Mouse (Mus musculus) layer of hippocampus, adult 2 months (tissue): ENCODE data around the gene Atp6v1fnb. TPM values are rescaled to one million over a fixed set of nuclear protein-coding genes. Genes with fewer than 3 reads are reported as not detected.
A peak's percentile ranks its signal among the peaks of the same experiment; 100 is the strongest.

Source experiments
- DNase-seq, 2 experiments: peaks; one replicate each; pipeline ENCODE4 v3.0.0; 2022; ENCODE audit warnings: low spot score in 2 of 2
- H3K27ac ChIP-seq: fragments of 200-600 bp; 2 replicates; pipeline ENCODE4 v1.8.1; 2022
- H3K4me3 ChIP-seq: fragments of 200-600 bp; 2 replicates; pipeline ENCODE4 v1.8.1; 2022; ENCODE audit warnings: mild to moderate bottlenecking
- CTCF ChIP-seq: fragments of 200-600 bp; conservative IDR thresholded peaks from 2 replicates; pipeline ENCODE4 v1.8.1; 2022; ENCODE audit warnings: antibody characterized with exemption, mild to moderate bottlenecking, moderate library complexity
- total RNA-seq, 2 experiments: library from RNA; stranded (reverse); gene quantifications; 2 replicates each; pipeline ENCODE4 v1.2.3; 2021

Atp6v1fnb gene
- total RNA-seq, 2 experiments from 2014 or later: 0.59 TPM; not detected in 1

- no peak for TF ChIP-seq CTCF
- peak overlapping the region; percentile 15; the same call in 1 of the 2 replicates for H3K27ac ChIP-seq
- H3K4me3 ChIP-seq: no peak overlapping the region
- no peak for DNase-seq
These were observed 35.2 kb upstream of the Atp6v1fnb start for GRCm38 (mm10) chr6:29435940-29436451.

DNA sequence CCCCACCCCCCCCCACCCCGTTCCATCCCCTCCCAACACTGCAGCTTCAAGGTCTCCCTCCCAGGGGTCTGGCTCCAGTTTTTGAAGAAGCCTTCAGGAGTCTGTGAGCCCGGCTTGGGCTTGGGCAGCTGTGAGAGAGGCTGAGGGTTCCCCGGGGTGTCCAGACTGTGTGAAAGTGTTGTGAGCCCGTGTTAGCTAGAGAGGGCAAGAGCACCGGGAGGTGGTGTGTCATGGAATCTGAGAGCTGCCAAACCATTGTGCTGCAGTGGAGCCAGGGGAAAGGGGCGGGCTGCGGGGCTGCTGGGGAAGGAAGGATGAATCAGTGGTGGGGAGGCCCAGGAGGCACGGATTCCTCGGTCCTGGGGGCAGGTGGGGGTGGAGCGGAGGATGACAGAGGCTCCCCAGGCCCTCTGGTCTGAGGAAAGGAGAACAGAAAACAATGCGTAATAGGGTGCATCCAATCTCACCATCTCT is 34.7 kb upstream of the Atp6v1fnb start:
- Histone ChIP-seq H3K27ac (no peak overlapping the region), H3K4me3 (no peak overlapping the region)
- DNase-seq: no peak
- TF ChIP-seq CTCF: no peak

DNA sequence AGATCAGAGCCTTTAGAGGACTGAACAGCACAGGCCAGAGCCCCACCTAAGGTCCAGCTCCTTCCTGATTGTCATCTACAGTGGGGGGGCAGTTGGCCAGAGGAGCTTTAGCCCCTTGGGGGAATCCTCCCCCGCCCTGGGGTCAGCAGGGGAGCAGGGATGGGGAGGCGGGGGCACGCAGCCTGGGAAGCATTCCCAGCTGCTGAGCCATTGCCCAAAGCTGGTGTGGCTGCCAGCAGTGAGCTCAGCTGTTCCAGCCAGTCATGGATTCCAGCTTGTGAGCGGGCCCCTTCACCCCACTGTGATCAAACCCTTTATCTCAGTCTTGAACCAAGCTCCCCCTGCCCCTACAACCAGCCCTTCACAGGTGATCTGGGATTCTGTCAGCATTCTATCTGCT is 32.0 kb upstream of the Atp6v1fnb start:
- Histone ChIP-seq H3K4me3 (no peak overlapping the region), H3K27ac (0 out of 2 replicates have a peak overlapping the region, but pooled peaks have one; percentile 23)
- peak; percentile 20 to 21 for DNase-seq
- TF ChIP-seq CTCF: no peak

DNA sequence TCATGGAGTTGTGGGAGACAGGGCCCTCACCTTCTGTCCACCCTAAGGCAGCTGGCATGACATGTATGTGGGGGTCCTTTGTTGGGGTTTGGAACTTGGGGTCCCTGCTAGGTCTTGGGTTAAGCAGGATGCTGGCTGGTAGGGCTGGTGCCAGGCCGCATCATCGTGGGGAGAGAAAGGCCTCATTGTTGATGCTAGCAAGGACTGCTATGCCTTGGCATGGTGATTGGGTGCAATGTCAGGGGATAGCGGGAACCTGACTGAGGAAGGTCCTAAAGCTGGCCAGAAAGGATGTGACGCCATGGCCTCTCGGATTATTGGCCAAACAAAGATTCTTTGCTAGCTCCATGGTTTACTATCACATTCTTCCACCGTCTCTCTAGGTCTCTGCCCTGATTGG is 31.4 kb upstream of the Atp6v1fnb start:
- H3K4me3 ChIP-seq: no peak overlapping the region
- 0 out of 2 replicates have a peak overlapping the region, but pooled peaks have one; percentile 23 for H3K27ac ChIP-seq
- DNase-seq: no peak
- no peak for TF ChIP-seq CTCF

- Histone ChIP-seq H3K27ac (no peak overlapping the region), H3K4me3 (no peak overlapping the region)
- peak; percentile 81 for TF ChIP-seq CTCF
- DNase-seq: peak in 1 of 2 experiments; percentile 32
These were observed 26.5 kb upstream of the Atp6v1fnb start for GRCm38 (mm10) chr6:29444773-29445172.

DNA sequence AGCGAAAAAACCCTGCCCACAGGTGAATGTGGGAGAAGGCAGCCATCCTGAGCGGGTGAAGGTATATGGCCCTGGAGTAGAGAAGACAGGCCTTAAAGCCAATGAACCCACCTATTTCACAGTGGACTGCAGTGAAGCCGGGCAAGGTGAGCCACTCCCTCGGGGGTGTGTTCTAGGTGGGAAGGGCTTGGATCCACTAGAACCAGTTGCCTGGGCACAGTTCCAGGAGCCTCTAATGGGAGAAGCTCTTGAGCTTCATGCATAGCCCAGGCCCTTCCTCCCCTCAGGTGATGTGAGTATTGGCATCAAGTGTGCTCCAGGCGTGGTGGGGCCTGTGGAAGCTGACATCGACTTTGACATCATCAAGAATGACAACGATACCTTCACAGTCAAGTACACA is 25.9 kb upstream of the Atp6v1fnb start:
- no peak overlapping the region for H3K27ac ChIP-seq
- DNase-seq: no peak
- TF ChIP-seq CTCF: no peak
- H3K4me3 ChIP-seq: no peak overlapping the region

DNA sequence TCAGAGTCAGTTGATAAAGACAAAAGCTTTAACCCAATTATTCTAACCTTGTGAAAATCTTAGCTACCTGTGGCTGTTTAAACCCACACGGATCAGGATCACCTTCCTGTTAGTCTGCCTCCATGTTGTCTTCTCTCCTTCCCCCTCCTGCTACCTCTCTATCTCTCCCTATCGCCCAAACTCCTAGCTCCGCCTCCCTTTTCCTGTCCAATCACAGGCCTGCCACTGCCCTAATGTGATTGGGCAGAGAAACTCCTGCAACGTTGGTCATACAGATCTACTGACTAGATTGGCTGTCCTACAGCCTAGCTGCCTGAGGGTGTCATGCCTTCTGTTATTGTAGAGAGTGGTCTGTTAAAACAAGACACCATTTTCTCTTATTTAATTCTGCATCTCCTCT is 21.4 kb upstream of the Atp6v1fnb start:
- DNase-seq: no peak
- no peak overlapping the region for H3K27ac ChIP-seq
- H3K4me3 ChIP-seq: no peak overlapping the region
- no peak for TF ChIP-seq CTCF

DNA sequence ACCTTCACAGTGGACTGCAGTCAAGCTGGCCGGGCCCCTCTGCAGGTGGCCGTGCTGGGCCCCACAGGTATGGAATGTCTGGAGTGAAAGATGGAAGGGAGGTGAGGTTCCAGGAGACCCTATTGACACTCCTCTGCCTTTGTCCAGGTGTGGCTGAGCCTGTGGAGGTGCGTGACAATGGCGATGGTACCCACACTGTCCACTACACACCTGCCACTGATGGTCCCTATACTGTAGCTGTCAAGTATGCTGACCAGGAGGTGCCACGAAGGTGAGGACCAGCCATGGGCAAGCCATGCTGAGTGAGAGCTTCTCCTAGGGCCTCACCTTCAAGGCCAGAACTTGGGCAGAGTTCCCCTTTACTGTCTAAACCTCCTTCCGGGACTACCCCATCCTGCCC is 20.6 kb upstream of the Atp6v1fnb start:
- no peak for TF ChIP-seq CTCF
- Histone ChIP-seq H3K27ac (no peak overlapping the region), H3K4me3 (no peak overlapping the region)
- DNase-seq: no peak

- TF ChIP-seq CTCF: no peak; the same call in 1 of the 2 replicates
- no peak for DNase-seq
- no peak overlapping the region for H3K27ac ChIP-seq
- no peak overlapping the region for H3K4me3 ChIP-seq
These were observed 9.7 kb upstream of the Atp6v1fnb start for GRCm38 (mm10) chr6:29461502-29461901.

GRCm38 (mm10) chr6:29463388-29463787 is 7.8 kb upstream of the Atp6v1fnb start:
- DNase-seq: no peak
- no peak overlapping the region for H3K27ac ChIP-seq

GRCm38 (mm10) chr6:29467583-29468354 is 3.5 kb upstream of the Atp6v1fnb start, which contains the start of gene Atp6v1f:
Atp6v1f (plus strand) TSS chr6:29467718.
- DNase-seq: peak; percentile 94
- Histone ChIP-seq H3K27ac (peak within 1 kb of the TSS; percentile 88), H3K4me3 (peak within 1 kb of the TSS; percentile 78)
- no peak for TF ChIP-seq CTCF

More at GRCm38 (mm10) chr6:29463388-29463787, 7.8 kb upstream of the Atp6v1fnb start:
- TF ChIP-seq CTCF: no peak
- no peak overlapping the region for H3K4me3 ChIP-seq

GRCm38 (mm10) chr6:29468851-29469250 is 2.4 kb upstream of the Atp6v1fnb start:
- no peak overlapping the region for H3K27ac ChIP-seq
- DNase-seq: no peak
- H3K4me3 ChIP-seq: peak overlapping the region; percentile 78
- TF ChIP-seq CTCF: no peak

DNA sequence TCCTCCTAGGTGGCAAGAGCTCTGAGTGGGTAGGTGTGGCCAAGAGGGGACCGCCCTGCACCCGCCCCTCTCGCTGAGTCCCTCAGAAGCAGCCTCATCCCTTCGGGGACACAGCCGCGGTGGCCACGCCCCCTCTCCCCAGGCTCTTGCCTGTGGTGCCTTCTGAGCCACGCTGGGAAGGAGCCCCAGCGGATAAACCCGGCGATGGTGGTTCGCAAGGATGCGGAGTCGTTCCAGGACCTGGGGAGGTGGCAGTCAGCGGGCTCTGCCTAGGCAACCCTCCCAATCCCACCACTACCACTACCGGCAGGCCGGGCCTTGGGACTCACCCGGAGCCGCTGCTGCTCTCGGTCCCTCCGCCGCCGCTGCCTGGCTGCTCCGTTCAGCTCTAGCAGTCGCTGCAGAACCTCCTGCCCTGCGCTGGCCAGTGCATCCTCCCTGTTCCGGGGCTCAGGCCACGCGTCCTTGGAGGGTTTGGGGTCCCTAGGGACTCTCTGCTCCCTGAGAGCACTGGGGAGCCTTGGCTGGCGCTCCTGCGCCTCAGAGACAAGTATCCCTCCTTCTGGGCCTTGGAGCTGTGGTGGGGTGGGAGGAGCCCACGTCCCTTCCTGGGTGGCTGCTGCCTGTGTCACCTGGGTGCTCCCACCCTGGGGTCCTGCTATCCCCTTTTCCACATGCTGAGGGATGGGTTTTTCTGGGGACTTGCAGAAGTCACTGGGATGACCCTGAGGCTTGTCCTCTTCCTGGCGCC is 2.9 kb downstream of the Atp6v1fnb start:
- Histone ChIP-seq H3K27ac (peak overlapping the region; percentile 12; the same call in 1 of the 2 replicates), H3K4me3 (peak overlapping the region; percentile 59)
- DNase-seq: peak; percentile 61 to 71
- TF ChIP-seq CTCF: 0 out of 2 replicates have a peak, but pooled peaks have one; percentile 5
